Mouse (Mus musculus) testis, adult 2 months (tissue): Measurements from ENCODE around the gene Tnfrsf1b.

Experiments
- CTCF ChIP-seq: fragments of 200-500 bp; IDR thresholded peaks from 2 replicates; pipeline ENCODE4 v1.5.1; 2012; ENCODE audit warnings: low read depth, mild to moderate bottlenecking, inconsistent platforms, low read length, moderate library complexity; ENCODE audit not compliant: control insufficient read depth, insufficient read depth, insufficient replicate concordance
- POLR2A ChIP-seq: fragments of 200-500 bp; IDR thresholded peaks from 2 replicates; pipeline ENCODE4 v1.6.1; 2012; ENCODE audit warnings: low read depth, mild to moderate bottlenecking, inconsistent platforms, low read length, moderate library complexity; ENCODE audit not compliant: control insufficient read depth

- no peak for TF ChIP-seq CTCF
- no peak for TF ChIP-seq POLR2A
Observed at GRCm38 (mm10) chr4:145188561-145188960, 58.1 kb downstream of the Tnfrsf1b start.
